Mouse (Mus musculus) bone marrow, adult 2 months (tissue): Measurements from ENCODE around the gene Prkn.

Experiments used
- CTCF ChIP-seq: fragments of 200-500 bp; IDR thresholded peaks from 2 replicates; pipeline ENCODE4 v1.5.1; 2011; ENCODE audit warnings: low read length, control low read depth; ENCODE audit not compliant: control insufficient read depth, insufficient read depth
- POLR2A ChIP-seq: fragments of 200-500 bp; IDR thresholded peaks from 2 replicates; pipeline ENCODE4 v1.6.1; 2011; ENCODE audit warnings: low read depth, mild to moderate bottlenecking, control low read depth, low read length, borderline replicate concordance; ENCODE audit not compliant: control insufficient read depth

DNA sequence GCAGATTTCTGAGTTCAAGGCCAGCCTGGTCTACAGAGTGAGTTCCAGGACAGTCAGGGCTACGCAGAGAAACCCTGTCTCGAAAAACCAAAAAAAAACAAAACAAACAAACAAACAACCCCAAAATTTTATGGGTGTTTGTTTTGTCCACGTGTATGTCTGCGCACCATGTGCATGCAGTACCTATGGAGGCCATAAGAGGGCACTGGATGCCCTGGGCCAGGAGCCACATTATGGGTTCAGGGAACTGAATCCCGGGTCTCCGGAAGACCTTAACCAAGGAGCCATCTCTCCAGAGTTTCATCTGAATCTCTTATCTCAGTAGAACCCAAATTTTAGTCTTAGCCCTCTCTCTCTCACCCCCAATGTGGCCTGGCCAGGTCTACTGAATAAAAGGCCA lies 1263.6 kb downstream of the Prkn start:
- no peak for TF ChIP-seq POLR2A
- peak; percentile 79 for TF ChIP-seq CTCF
